Comparison of ENCODE assay signal across 22 mouse cellular contexts in the genomic region with DNA sequence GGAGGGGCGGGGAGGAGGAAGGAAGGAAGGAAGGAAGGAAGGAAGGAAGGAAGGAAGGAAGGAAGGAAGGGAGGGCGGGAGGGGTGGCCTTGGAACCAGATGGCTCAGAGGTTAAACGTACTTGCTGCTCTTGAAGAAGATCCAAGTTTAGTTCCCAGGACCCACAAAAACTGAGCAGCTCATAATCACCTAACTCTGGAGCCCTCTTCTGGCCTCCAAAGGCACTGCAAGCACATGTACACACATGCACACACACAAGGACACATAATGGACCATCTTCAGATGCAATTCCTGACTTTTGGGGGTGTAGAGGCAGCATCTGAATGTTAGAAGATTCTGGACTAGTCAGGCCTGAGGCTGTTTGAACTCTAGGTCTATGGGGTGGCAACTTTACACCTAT. TPM values are rescaled to one million over a fixed set of nuclear protein-coding genes. Genes with fewer than 3 reads are reported as not detected.
DNase-seq lines count a peak whose midpoint lies in the region; ATAC-seq and TF ChIP-seq lines count a peak whose summit lies in the region.
"Had no signal": no experiment of that assay in that cellular context is flagged by ENCODE, and none has a peak within 500 bp of the region (broad histone marks: within the 10 kb centered on the region; RNA-seq: fewer than 3 reads in every experiment).

No protein-coding gene starts in this region.

- no peak overlapping the region for H3K27ac ChIP-seq in hindbrain, postnatal 0 days
- H3K27ac ChIP-seq in hindbrain, embryonic 10.5 days, result no peak overlapping the region
- H3K27ac ChIP-seq in lung, embryonic 14.5 days (ENCODE audit: low read depth), result no peak overlapping the region
- peak overlapping the region; percentile 36; the same call in 1 of the 2 replicates for H3K27ac ChIP-seq in ES-E14 (ENCODE audit: insufficient read depth, low read depth, low read length, poor library complexity, severe bottlenecking)
- no peak overlapping the region for H3K27ac ChIP-seq in stomach, postnatal 0 days (replicated peaks)
- H3K27ac ChIP-seq: embryonic facial prominence, embryonic 15.5 days; forebrain, embryonic 12.5 days; midbrain, embryonic 13.5 days; neural tube, embryonic 15.5 days had no signal

- H3K4me2 ChIP-seq in hindbrain, postnatal 0 days (ENCODE audit: low read depth, low read length), result no peak overlapping the region
- no peak overlapping the region for H3K4me2 ChIP-seq in lung, embryonic 14.5 days
- H3K4me2 ChIP-seq in stomach, postnatal 0 days (replicated peaks; ENCODE audit: low read depth), result no peak overlapping the region
- H3K4me2 ChIP-seq: embryonic facial prominence, embryonic 15.5 days; forebrain, embryonic 12.5 days; heart, embryonic 11.5 days; midbrain, embryonic 13.5 days; neural tube, embryonic 15.5 days had no signal

- H3K27me3 ChIP-seq in hindbrain, postnatal 0 days (ENCODE audit: insufficient read depth, low read length), result no peaks in the 10 kb centered on the region
- H3K27me3 ChIP-seq in hindbrain, embryonic 10.5 days (ENCODE audit: insufficient read depth, poor library complexity, severe bottlenecking), result no peaks in the 10 kb centered on the region
- no peaks in the 10 kb centered on the region for H3K27me3 ChIP-seq in lung, embryonic 14.5 days (ENCODE audit: insufficient read depth, low read length)
- no peaks in the 10 kb centered on the region for H3K27me3 ChIP-seq in stomach, postnatal 0 days (ENCODE audit: control insufficient read depth, insufficient read depth, low read length)
- H3K27me3 ChIP-seq: embryonic facial prominence, embryonic 15.5 days; forebrain, embryonic 12.5 days; midbrain, embryonic 13.5 days; neural tube, embryonic 15.5 days had no signal

- H3K4me3 ChIP-seq in hindbrain, postnatal 0 days (ENCODE audit: low read length), result no peak overlapping the region
- no peak overlapping the region for H3K4me3 ChIP-seq in hindbrain, embryonic 10.5 days
- H3K4me3 ChIP-seq in lung, embryonic 14.5 days (ENCODE audit: low read depth, low read length), result no peak overlapping the region
- no peak overlapping the region for H3K4me3 ChIP-seq in ES-E14 (ENCODE audit: insufficient read depth in 1 of 2, low read depth in 1 of 2, low read length in 2 of 2, poor library complexity in 1 of 2, severe bottlenecking in 1 of 2)
- H3K4me3 ChIP-seq in stomach, postnatal 0 days (ENCODE audit: low read depth, low read length), result no peak overlapping the region
- H3K4me3 ChIP-seq: embryonic facial prominence, embryonic 15.5 days; forebrain, embryonic 12.5 days; midbrain, embryonic 13.5 days; myocyte; neural tube, embryonic 15.5 days had no signal

- TF ChIP-seq CTCF in hindbrain, postnatal 0 days (IDR thresholded peaks at IDR 0.05; ENCODE audit: low read depth), result peak; percentile 48
- peak; percentile 39 for TF ChIP-seq CTCF in lung, embryonic 14.5 days (IDR thresholded peaks at IDR 0.05; ENCODE audit: low read depth)
- peak; percentile 49 for TF ChIP-seq CTCF in stomach, postnatal 0 days (IDR thresholded peaks at IDR 0.05; ENCODE audit: low read depth)

- in situ Hi-C loops in ES-E14 (cut with MboI; ENCODE audit: low sequenced_read_pairs in 2 of 2, unreplicated experiment in 2 of 2), result no loop called here

- no peak overlapping the region for H3K9ac ChIP-seq in hindbrain, postnatal 0 days (replicated peaks; ENCODE audit: low read length)
- H3K9ac ChIP-seq in lung, embryonic 14.5 days, result no peak overlapping the region
- H3K9ac ChIP-seq in ES-E14 (ENCODE audit: insufficient read depth, low read depth, low read length, poor library complexity, severe bottlenecking), result no peak overlapping the region
- H3K9ac ChIP-seq in stomach, postnatal 0 days (ENCODE audit: low read length), result no peak overlapping the region
- H3K9ac ChIP-seq: embryonic facial prominence, embryonic 15.5 days; forebrain, embryonic 12.5 days; midbrain, embryonic 13.5 days; neural tube, embryonic 15.5 days had no signal

- ATAC-seq in hindbrain, postnatal 0 days, result no peak
- ATAC-seq in lung, embryonic 14.5 days (ENCODE audit: insufficient read depth), result no peak
- ATAC-seq in stomach, postnatal 0 days (ENCODE audit: low FRiP score, low TSS enrichment), result no peak
- ATAC-seq: midbrain, embryonic 13.5 days had no signal

- no peaks in the 10 kb centered on the region for H3K9me3 ChIP-seq in hindbrain, postnatal 0 days (ENCODE audit: low read length)
- H3K9me3 ChIP-seq in hindbrain, embryonic 10.5 days, result peaks cover 17% of the 10 kb centered on the region; the same call in 1 of the 2 replicates
- H3K9me3 ChIP-seq in lung, embryonic 14.5 days (ENCODE audit: low read depth, low read length), result no peaks in the 10 kb centered on the region; the same call in 1 of the 2 replicates
- H3K9me3 ChIP-seq in ES-E14 (ENCODE audit: control insufficient read depth, insufficient read depth, low read depth, low read length), result no peaks in the 10 kb centered on the region
- H3K9me3 ChIP-seq in stomach, postnatal 0 days (ENCODE audit: control insufficient read depth, low read length), result no peaks in the 10 kb centered on the region
- H3K9me3 ChIP-seq: embryonic facial prominence, embryonic 15.5 days; forebrain, embryonic 12.5 days; neural tube, embryonic 15.5 days had no signal

- WGBS in hindbrain, postnatal 0 days, result 79% methylated on average over 2 of the region's 3 CpGs
- WGBS in hindbrain, embryonic 10.5 days, result 70% methylated on average over 3 of the region's 3 CpGs
- 74% methylated on average over 2 of the region's 3 CpGs for WGBS in lung, embryonic 14.5 days
- 96% methylated on average over 2 of the region's 3 CpGs for WGBS in stomach, postnatal 0 days

- no peak for DNase-seq in hindbrain, postnatal 0 days (ENCODE audit: low spot score)
- DNase-seq in hindbrain, embryonic 10.5 days (ENCODE audit: low spot score), result no peak
- DNase-seq in lung, embryonic 14.5 days, result no peak
- DNase-seq in lung, postnatal 4 days, result no peak
- DNase-seq in ES-E14 (ENCODE audit: low read depth, low spot score), result no peak
- DNase-seq in stomach, postnatal 0 days (ENCODE audit: low spot score), result no peak
- no peak for DNase-seq in adrenal gland, postnatal 25 days
- DNase-seq: adrenal gland, postnatal 10 days; cerebellum, adult 2 months; heart, postnatal 4 days; lung, adult 18-20 months had no signal

- H3K36me3 ChIP-seq in hindbrain, postnatal 0 days (ENCODE audit: insufficient read depth, low read length), result peaks cover 17% of the 10 kb centered on the region; the same call in 1 of the 2 replicates
- H3K36me3 ChIP-seq in hindbrain, embryonic 10.5 days, result peaks cover 54% of the 10 kb centered on the region
- H3K36me3 ChIP-seq in lung, embryonic 14.5 days (ENCODE audit: insufficient read depth), result peaks cover 25% of the 10 kb centered on the region
- H3K36me3 ChIP-seq in ES-E14 (ENCODE audit: control insufficient read depth, insufficient read depth, low read length, poor library complexity, severe bottlenecking), result peaks cover 26% of the 10 kb centered on the region
- peaks cover 13% of the 10 kb centered on the region for H3K36me3 ChIP-seq in stomach, postnatal 0 days (ENCODE audit: control insufficient read depth, insufficient read depth, low read length)

- no peaks in the 10 kb centered on the region for H3K4me1 ChIP-seq in hindbrain, postnatal 0 days (ENCODE audit: insufficient read depth, low read length)
- H3K4me1 ChIP-seq in hindbrain, embryonic 10.5 days (replicated peaks), result peaks cover 7% of the 10 kb centered on the region; the same call in 1 of the 2 replicates
- H3K4me1 ChIP-seq in lung, embryonic 14.5 days (ENCODE audit: insufficient read depth), result no peaks in the 10 kb centered on the region
- peaks cover 4 to 10% of the 10 kb centered on the region in 2 experiments for H3K4me1 ChIP-seq in ES-E14 (ENCODE audit: control insufficient read depth in 2 of 2, insufficient read depth in 2 of 2, low read length in 2 of 2, poor library complexity in 1 of 2)
- H3K4me1 ChIP-seq in stomach, postnatal 0 days (replicated peaks; ENCODE audit: control insufficient read depth, insufficient read depth), result 0 out of 2 replicates have a peak, but pooled peaks cover 2% of the 10 kb centered on the region
- H3K4me1 ChIP-seq: embryonic facial prominence, embryonic 15.5 days; forebrain, embryonic 12.5 days; neural tube, embryonic 15.5 days had no signal

- no peak for TF ChIP-seq EP300 in stomach, postnatal 0 days (optimal IDR thresholded peaks at IDR 0.05)

RNA-seq across cellular contexts. Expression of a gene that starts 12.8 kb away (rescaled TPM):
- not detected in 2 replicates for total RNA-seq in hindbrain, postnatal 0 days (2014; rRNA removed)
- 0.34 and 0.35 TPM in 2 replicates for polyA plus RNA-seq in hindbrain, postnatal 0 days (2015; fragmentation: Nextera tagmentation; extraction: Ambion mirVana)
- 0.54 and 0.63 TPM in 2 replicates for polyA plus RNA-seq in hindbrain, embryonic 10.5 days (2016; fragmentation: Nextera tagmentation; extraction: Ambion mirVana)
- 0.34 and 0.45 TPM in 2 replicates for polyA plus RNA-seq in lung, embryonic 14.5 days (2014; fragmentation: Nextera tagmentation; extraction: Ambion mirVana)
- 17.3 and 24.0 TPM in 2 replicates for total RNA-seq in ES-E14 (2012; rRNA removed)
- 1.0 and 1.4 TPM in 2 replicates for polyA plus RNA-seq in stomach, postnatal 0 days (2015; fragmentation: Nextera tagmentation; extraction: Ambion mirVana)
- 5.4 and 8.9 TPM in 2 replicates for total RNA-seq in adrenal gland, postnatal 25 days (2021)
- total RNA-seq: gastrocnemius, postnatal 4 days had no signal
- polyA plus RNA-seq: cerebellum, adult 2 months had no signal

RNA-seq across cellular contexts. Expression of a gene that starts 13.8 kb away (rescaled TPM):
- not detected in 2 replicates for total RNA-seq in hindbrain, postnatal 0 days (2014; rRNA removed)
- not detected in 2 replicates for polyA plus RNA-seq in hindbrain, postnatal 0 days (2015; fragmentation: Nextera tagmentation; extraction: Ambion mirVana)
- not detected in 2 replicates for polyA plus RNA-seq in hindbrain, embryonic 10.5 days (2016; fragmentation: Nextera tagmentation; extraction: Ambion mirVana)
- polyA plus RNA-seq in lung, embryonic 14.5 days (2014; fragmentation: Nextera tagmentation; extraction: Ambion mirVana), result not detected in 2 replicates
- 0.58 and 0.90 TPM in 2 replicates for total RNA-seq in ES-E14 (2012; rRNA removed)
- polyA plus RNA-seq in stomach, postnatal 0 days (2015; fragmentation: Nextera tagmentation; extraction: Ambion mirVana), result 0.04 TPM in 1 of 2 replicates, not detected in the other
- total RNA-seq in adrenal gland, postnatal 25 days (2021), result 0.71 and 0.76 TPM in 2 replicates
- total RNA-seq: common myeloid progenitor, adult 5-6 weeks; gastrocnemius, postnatal 4 days; heart, postnatal 4 days; left cerebral cortex, adult 18-20 months had no signal
- polyA plus RNA-seq: forebrain, embryonic 12.5 days; heart, embryonic 11.5 days; kidney, embryonic 14.5 days; limb, embryonic 11.5 days; midbrain, embryonic 13.5 days; myocyte; neural tube, embryonic 15.5 days had no signal

RNA-seq across cellular contexts. Expression of a gene that starts 47.2 kb away (rescaled TPM):
- 131 and 135 TPM in 2 replicates for total RNA-seq in hindbrain, postnatal 0 days (2014; rRNA removed)
- 46.7 and 52.0 TPM in 2 replicates for polyA plus RNA-seq in hindbrain, postnatal 0 days (2015; fragmentation: Nextera tagmentation; extraction: Ambion mirVana)
- polyA plus RNA-seq in hindbrain, embryonic 10.5 days (2016; fragmentation: Nextera tagmentation; extraction: Ambion mirVana), result 65.4 and 82.4 TPM in 2 replicates
- 31.4 and 39.3 TPM in 2 replicates for polyA plus RNA-seq in lung, embryonic 14.5 days (2014; fragmentation: Nextera tagmentation; extraction: Ambion mirVana)
- total RNA-seq in ES-E14 (2012; rRNA removed), result 24.6 and 25.9 TPM in 2 replicates
- 13.7 and 15.3 TPM in 2 replicates for polyA plus RNA-seq in stomach, postnatal 0 days (2015; fragmentation: Nextera tagmentation; extraction: Ambion mirVana)
- total RNA-seq in adrenal gland, postnatal 25 days (2021), result 36.2 and 36.3 TPM in 2 replicates

RNA-seq across cellular contexts. Expression of a gene that starts 57.2 kb away (rescaled TPM):
- 4.9 and 9.8 TPM in 2 replicates for total RNA-seq in hindbrain, postnatal 0 days (2014; rRNA removed)
- polyA plus RNA-seq in hindbrain, postnatal 0 days (2015; fragmentation: Nextera tagmentation; extraction: Ambion mirVana), result 3.7 and 4.4 TPM in 2 replicates
- polyA plus RNA-seq in hindbrain, embryonic 10.5 days (2016; fragmentation: Nextera tagmentation; extraction: Ambion mirVana), result 10.9 and 13.8 TPM in 2 replicates
- polyA plus RNA-seq in lung, embryonic 14.5 days (2014; fragmentation: Nextera tagmentation; extraction: Ambion mirVana), result 4.3 and 4.8 TPM in 2 replicates
- 15.8 and 22.5 TPM in 2 replicates for total RNA-seq in ES-E14 (2012; rRNA removed)
- 3.2 and 3.3 TPM in 2 replicates for polyA plus RNA-seq in stomach, postnatal 0 days (2015; fragmentation: Nextera tagmentation; extraction: Ambion mirVana)
- 6.9 and 11.1 TPM in 2 replicates for total RNA-seq in adrenal gland, postnatal 25 days (2021)
